Mouse (Mus musculus) midbrain, postnatal 0 days (tissue): Measurements from ENCODE around the gene Ddb1. TPM values are rescaled to one million over a fixed set of nuclear protein-coding genes. Genes with fewer than 3 reads are reported as not detected.
A peak's percentile ranks its signal among the peaks of the same experiment; 100 is the strongest.

Source experiments
- ATAC-seq: fragments of 200-750 bp; cut with Nextera tagmentation; 2 replicates; pipeline ENCODE4 v1.8.0; 2017; ENCODE audit warnings: moderate number of reproducible peaks, mild to moderate bottlenecking, moderate TSS enrichment, moderate library complexity; ENCODE audit not compliant: low FRiP score
- DNase-seq: peaks from one replicate; pipeline ENCODE4 v3.0.0-alpha.2; 2015; ENCODE audit warnings: low spot score
- H3K27ac ChIP-seq: fragments of 300-500 bp; sonication (generic); 2 replicates; pipeline ENCODE4 v1.5.1; 2014; ENCODE audit warnings: low read depth, mild to moderate bottlenecking, low read length, mixed read lengths
- H3K27me3 ChIP-seq: fragments of 300-500 bp; sonication (generic); 2 replicates; pipeline ENCODE4 v1.6.1; 2014; ENCODE audit warnings: low read length, control low read depth, mixed read lengths; ENCODE audit not compliant: insufficient read depth
- H3K36me3 ChIP-seq: fragments of 300-500 bp; sonication (generic); 2 replicates; pipeline ENCODE4 v1.6.1; 2014; ENCODE audit warnings: low read length, control low read depth, mixed read lengths; ENCODE audit not compliant: insufficient read depth
- H3K4me1 ChIP-seq: fragments of 300-500 bp; sonication (generic); 2 replicates; pipeline ENCODE4 v1.6.1; 2014; ENCODE audit warnings: mild to moderate bottlenecking, control low read depth, antibody characterized with exemption, low read length, mixed read lengths; ENCODE audit not compliant: insufficient read depth
- H3K4me2 ChIP-seq: fragments of 300-500 bp; sonication (generic); 2 replicates; pipeline ENCODE4 v1.6.1; 2014; ENCODE audit warnings: low read depth, mild to moderate bottlenecking, low read length, mixed read lengths; ENCODE audit not compliant: poor library complexity, severe bottlenecking
- H3K4me3 ChIP-seq: fragments of 300-500 bp; sonication (generic); 2 replicates; pipeline ENCODE4 v1.5.1; 2014; ENCODE audit warnings: low read depth, mild to moderate bottlenecking, low read length, moderate library complexity
- H3K9ac ChIP-seq: fragments of 300-500 bp; sonication (generic); replicated peaks from 2 replicates; pipeline ENCODE4 v1.6.1; 2014; ENCODE audit warnings: mild to moderate bottlenecking, low read length, moderate library complexity, mixed read lengths; ENCODE audit not compliant: poor library complexity, severe bottlenecking
- H3K9me3 ChIP-seq: fragments of 300-500 bp; sonication (generic); 2 replicates; pipeline ENCODE4 v1.6.1; 2016; ENCODE audit warnings: low read length, control low read depth
- CTCF ChIP-seq: IDR thresholded peaks from 2 replicates; pipeline ENCODE4 v1.5.1; 2016; ENCODE audit warnings: antibody characterized with exemption, mild to moderate bottlenecking
- WGBS: fragments of 180-500 bp; shearing (Covaris S2); extraction: QIAGEN DNeasy Blood & Tissue Kit; methylation state at CpG from one replicate; pipeline ENCODE4 v1.1.7; 2014; 5-methylcytosine and 5-hydroxymethylcytosine counted together
- polyA plus RNA-seq: library from polyadenylated mRNA; unstranded; fragments of >200 nt; fragmentation: Nextera tagmentation; extraction: Ambion mirVana; gene quantifications from 2 replicates; pipeline ENCODE4 v1.2.1, GENCODE M21; 2015
- total RNA-seq: library from RNA; depleted of rRNA; stranded (reverse); fragments of >200 nt; gene quantifications from 2 replicates; pipeline ENCODE4 v1.2.3, GENCODE M21; 2014

Ddb1 gene
- total and polyA plus RNA-seq, 2 experiments from 2014 or later: 135 to 247 TPM

GRCm38 (mm10) chr19:10587231-10587630, 17.9 kb upstream of the Ddb1 start:
- no peak overlapping the region for H3K4me3 ChIP-seq
- no peaks in the 10 kb centered on the region for H3K9me3 ChIP-seq
- TF ChIP-seq CTCF: no peak
- WGBS: 90% methylated on average over 8 of the region's 8 CpGs
- no peaks in the 10 kb centered on the region for H3K27me3 ChIP-seq
- peaks cover 21% of the 10 kb centered on the region for H3K36me3 ChIP-seq
- H3K4me2 ChIP-seq: no peak overlapping the region
- ATAC-seq (no peak), DNase-seq (no peak)
- no peak overlapping the region for H3K9ac ChIP-seq
- H3K4me1 ChIP-seq: no peaks in the 10 kb centered on the region
- no peak overlapping the region for H3K27ac ChIP-seq

- Histone ChIP-seq H3K36me3 (peaks cover 18% of the 10 kb centered on the region), H3K9ac (no peak overlapping the region), H3K4me1 (no peaks in the 10 kb centered on the region), H3K27me3 (no peaks in the 10 kb centered on the region), H3K27ac (no peak overlapping the region), H3K4me3 (no peak overlapping the region), H3K4me2 (no peak overlapping the region), H3K9me3 (no peaks in the 10 kb centered on the region)
- 74% methylated on average over 5 of the region's 5 CpGs for WGBS
- ATAC-seq: no peak
- DNase-seq: no peak
- TF ChIP-seq CTCF: no peak
These were observed 15.8 kb upstream of the Ddb1 start for GRCm38 (mm10) chr19:10589127-10589857.

- Histone ChIP-seq H3K9ac (no peak overlapping the region), H3K36me3 (peaks cover 21% of the 10 kb centered on the region), H3K27ac (no peak overlapping the region), H3K4me3 (no peak overlapping the region), H3K4me1 (no peaks in the 10 kb centered on the region), H3K4me2 (no peak overlapping the region), H3K27me3 (no peaks in the 10 kb centered on the region), H3K9me3 (no peaks in the 10 kb centered on the region)
- ATAC-seq (no peak), DNase-seq (no peak)
- WGBS: 75% methylated on average over 3 of the region's 3 CpGs
- no peak for TF ChIP-seq CTCF
These were observed 14.8 kb upstream of the Ddb1 start for GRCm38 (mm10) chr19:10590301-10590700.

GRCm38 (mm10) chr19:10591659-10592377, 13.3 kb upstream of the Ddb1 start:
- no peak for TF ChIP-seq CTCF
- no peak for DNase-seq
- Histone ChIP-seq H3K27me3 (no peaks in the 10 kb centered on the region), H3K4me3 (no peak overlapping the region), H3K9me3 (no peaks in the 10 kb centered on the region), H3K9ac (no peak overlapping the region), H3K4me1 (no peaks in the 10 kb centered on the region), H3K4me2 (no peak overlapping the region), H3K36me3 (peaks cover 29% of the 10 kb centered on the region), H3K27ac (no peak overlapping the region)
- ATAC-seq: no peak
- 92% methylated on average over 6 of the region's 6 CpGs for WGBS

- Histone ChIP-seq H3K27me3 (no peaks in the 10 kb centered on the region), H3K4me1 (no peaks in the 10 kb centered on the region), H3K4me3 (no peak overlapping the region), H3K9me3 (no peaks in the 10 kb centered on the region), H3K36me3 (peaks cover 24% of the 10 kb centered on the region), H3K9ac (no peak overlapping the region), H3K4me2 (no peak overlapping the region), H3K27ac (no peak overlapping the region)
- TF ChIP-seq CTCF: peak; percentile 37
- ATAC-seq (no peak), DNase-seq (no peak)
- WGBS: 52% methylated on average over 3 of the region's 3 CpGs
These were observed 6.9 kb upstream of the Ddb1 start for GRCm38 (mm10) chr19:10598188-10598587.

GRCm38 (mm10) chr19:10599648-10600047, 5.5 kb upstream of the Ddb1 start:
- ATAC-seq: no peak
- no peak overlapping the region for H3K4me3 ChIP-seq
- H3K27ac ChIP-seq: no peak overlapping the region
- H3K4me2 ChIP-seq: no peak overlapping the region
- H3K9me3 ChIP-seq: no peaks in the 10 kb centered on the region
- no peaks in the 10 kb centered on the region for H3K27me3 ChIP-seq
- 91% methylated on average over 2 of the region's 2 CpGs for WGBS
- H3K4me1 ChIP-seq: peaks cover 4% of the 10 kb centered on the region
- H3K9ac ChIP-seq: no peak overlapping the region
- H3K36me3 ChIP-seq: peaks cover 24% of the 10 kb centered on the region
- DNase-seq: no peak
- TF ChIP-seq CTCF: no peak
